Mouse (Mus musculus) megakaryocyte progenitor cell, adult 5-6 weeks (primary cell): ENCODE data around the gene Olfr314. TPM values are rescaled to one million over a fixed set of nuclear protein-coding genes. Genes with fewer than 3 reads are reported as not detected.
"Not testable (repeated sequence)": the region's sequence is repeated elsewhere in the genome, so short reads cannot be mapped to it uniquely, and the experiment has no call there.

Experiments
- ATAC-seq: replicated peaks from 2 replicates; pipeline ENCODE4 v1.8.0; 2016; ENCODE audit warnings: mild to moderate bottlenecking, moderate TSS enrichment, inconsistent platforms; ENCODE audit not compliant: poor library complexity
- total RNA-seq, 2 experiments: library from RNA; stranded (forward) in 1 of 2; stranded (reverse) in 1 of 2; fragments of 157-497, 149-512 nt in 1 of 2; fragments of 200-1000 nt in 1 of 2; gene quantifications; 2 replicates each; pipeline versions ENCODE4 v1.2.3 to v1.2.4; 2015 to 2017

Olfr314 gene
- total RNA-seq (2015) (not detected in 2 replicates), total RNA-seq (2017) (not detected in 2 replicates)

GRCm38 (mm10) chr11:58782480-58783089 lies at the start of gene Olfr314:
Gene Olfr314 (plus strand): TSS chr11:58782952.
- ATAC-seq = no peak

- ATAC-seq = no peak
Measured at GRCm38 (mm10) chr11:58733372-58733771, 49.4 kb upstream of the Olfr314 start.

GRCm38 (mm10) chr11:58738792-58739262 lies 43.9 kb upstream of the Olfr314 start, which contains the start of gene Olfr317:
Gene Olfr317 (minus strand): TSS chr11:58739212.
- no peak for ATAC-seq

- ATAC-seq = not testable (repeated sequence)
Measured at GRCm38 (mm10) chr11:58751096-58751495, 31.7 kb upstream of the Olfr314 start.

- ATAC-seq = no peak
Measured at GRCm38 (mm10) chr11:58752434-58752833, 30.3 kb upstream of the Olfr314 start, which contains the start of gene Olfr316. Gene Olfr316 (plus strand): TSS chr11:58752734.

GRCm38 (mm10) chr11:58772888-58773287 lies 9.9 kb upstream of the Olfr314 start, which contains the start of gene Olfr315:
Gene Olfr315 (plus strand): TSS chr11:58773188.
- ATAC-seq = no peak

- no peak for ATAC-seq
Measured at GRCm38 (mm10) chr11:58784182-58784581, 1.4 kb downstream of the Olfr314 start.

GRCm38 (mm10) chr11:58787651-58788050 lies 4.9 kb downstream of the Olfr314 start:
- no peak for ATAC-seq

- ATAC-seq = no peak
Measured at GRCm38 (mm10) chr11:58788346-58788745, 5.6 kb downstream of the Olfr314 start.

GRCm38 (mm10) chr11:58789532-58789931 lies 6.8 kb downstream of the Olfr314 start:
- ATAC-seq = no peak

- peak; percentile 31 for ATAC-seq
Measured at GRCm38 (mm10) chr11:58790053-58790452, 7.3 kb downstream of the Olfr314 start.

GRCm38 (mm10) chr11:58790646-58791045 lies 7.9 kb downstream of the Olfr314 start:
- no peak for ATAC-seq

- ATAC-seq = no peak
Measured at GRCm38 (mm10) chr11:58795856-58796255, 13.1 kb downstream of the Olfr314 start.

GRCm38 (mm10) chr11:58796850-58797249 lies 14.1 kb downstream of the Olfr314 start:
- ATAC-seq = no peak

GRCm38 (mm10) chr11:58799747-58800146 lies 17.0 kb downstream of the Olfr314 start:
- no peak for ATAC-seq

GRCm38 (mm10) chr11:58801558-58802228 lies 18.9 kb downstream of the Olfr314 start, which contains the start of gene Fam183b:
Gene Fam183b (minus strand): TSS chr11:58801960.
- ATAC-seq = no peak

GRCm38 (mm10) chr11:58803871-58804270 lies 21.1 kb downstream of the Olfr314 start:
- no peak for ATAC-seq

- no peak for ATAC-seq
Measured at GRCm38 (mm10) chr11:58804393-58804792, 21.6 kb downstream of the Olfr314 start.

GRCm38 (mm10) chr11:58812001-58812400 lies 29.2 kb downstream of the Olfr314 start:
- no peak for ATAC-seq

GRCm38 (mm10) chr11:58814700-58815099 lies 31.9 kb downstream of the Olfr314 start, which contains the start of gene Olfr313:
Gene Olfr313 (plus strand): TSS chr11:58815000.
- ATAC-seq = not testable (repeated sequence)

- no peak for ATAC-seq
Measured at GRCm38 (mm10) chr11:58815676-58816075, 32.9 kb downstream of the Olfr314 start.

- ATAC-seq = not testable (repeated sequence)
Measured at GRCm38 (mm10) chr11:58828937-58829336, 46.2 kb downstream of the Olfr314 start, which contains the start of gene Olfr312. Gene Olfr312 (plus strand): TSS chr11:58829237.
